Mouse (Mus musculus): Measurements from ENCODE around the gene Vmn1r205.

DNA sequence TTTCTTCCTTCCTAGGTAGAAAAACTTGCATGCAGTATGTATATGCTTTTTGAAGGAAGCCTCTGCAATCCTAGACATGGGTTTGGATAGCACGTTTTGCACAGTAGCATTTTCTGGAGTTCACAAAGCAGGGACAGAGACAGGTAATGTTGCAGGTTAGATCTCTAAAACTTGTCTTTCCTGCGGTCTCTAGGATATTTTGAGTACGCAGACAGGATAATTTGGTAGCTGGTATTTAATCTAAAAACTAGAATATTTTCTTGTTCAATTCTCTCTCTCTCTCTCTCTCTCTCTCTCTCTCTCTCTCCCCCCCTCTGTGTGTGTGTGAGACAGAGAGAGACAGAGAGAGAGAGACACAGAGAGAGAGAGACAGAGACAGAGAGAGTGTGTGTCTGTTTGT, at the start of gene Vmn1r205:
- no peak for TF ChIP-seq CTCF (IDR thresholded peaks at IDR 0.05; ENCODE audit: low read depth)
- no peak for TF ChIP-seq EP300 (IDR thresholded peaks at IDR 0.05; ENCODE audit: low read depth)
